Mouse (Mus musculus) liver, postnatal 0 days (tissue): Measurements from ENCODE around the gene Tmem205. TPM values are rescaled to one million over a fixed set of nuclear protein-coding genes. Genes with fewer than 3 reads are reported as not detected.

Experiments
- ATAC-seq: fragments of 200-750 bp; cut with Nextera tagmentation; 2 replicates; pipeline ENCODE4 v1.8.0; 2017; ENCODE audit warnings: mild to moderate bottlenecking, moderate library complexity
- DNase-seq: peaks from one replicate; pipeline ENCODE4 v3.0.0-alpha.2; 2016
- H3K27ac ChIP-seq: fragments of 300-500 bp; sonication (generic); 2 replicates; pipeline ENCODE4 v1.5.1; 2014; ENCODE audit warnings: antibody characterized with exemption, moderate library complexity, mild to moderate bottlenecking, low read depth
- H3K27me3 ChIP-seq: fragments of 300-500 bp; sonication (generic); 2 replicates; pipeline ENCODE4 v1.6.1; 2014; ENCODE audit warnings: low read length, control low read depth, mixed read lengths; ENCODE audit not compliant: insufficient read depth
- H3K36me3 ChIP-seq: fragments of 300-500 bp; sonication (generic); replicated peaks from 2 replicates; pipeline ENCODE4 v1.6.1; 2014; ENCODE audit warnings: mild to moderate bottlenecking, control low read depth, low read length, moderate library complexity, mixed read lengths; ENCODE audit not compliant: insufficient read depth
- H3K4me1 ChIP-seq: fragments of 300-500 bp; sonication (generic); 2 replicates; pipeline ENCODE4 v1.6.1; 2014; ENCODE audit warnings: antibody characterized with exemption, mild to moderate bottlenecking, control low read depth; ENCODE audit not compliant: insufficient read depth
- H3K4me2 ChIP-seq: fragments of 300-500 bp; sonication (generic); 2 replicates; pipeline ENCODE4 v1.6.1; 2014; ENCODE audit warnings: low read depth, mild to moderate bottlenecking, low read length, moderate library complexity, mixed read lengths
- H3K4me3 ChIP-seq: fragments of 300-500 bp; sonication (generic); 2 replicates; pipeline ENCODE4 v1.5.1; 2014; ENCODE audit warnings: low read depth, low read length
- H3K9ac ChIP-seq: fragments of 300-500 bp; sonication (generic); replicated peaks from 2 replicates; pipeline ENCODE4 v1.6.1; 2014; ENCODE audit warnings: mild to moderate bottlenecking, moderate library complexity
- H3K9me3 ChIP-seq: fragments of 300-500 bp; sonication (generic); 2 replicates; pipeline ENCODE4 v1.6.1; 2016; ENCODE audit warnings: mild to moderate bottlenecking, control low read depth, low read length, mixed read lengths
- CTCF ChIP-seq: sonication (generic); IDR thresholded peaks from 2 replicates; pipeline ENCODE4 v1.5.1; 2016; ENCODE audit warnings: antibody characterized with exemption, low read depth
- EP300 ChIP-seq: IDR thresholded peaks from 2 replicates; pipeline ENCODE4 v1.6.1; 2016; ENCODE audit warnings: antibody characterized with exemption, low read depth, mild to moderate bottlenecking
- WGBS: fragments of 180-500 bp; shearing (Covaris S2); extraction: QIAGEN DNeasy Blood & Tissue Kit; methylation state at CpG from one replicate; pipeline ENCODE4 v1.1.7; 2014; ENCODE audit not compliant: insufficient replicate concordance; 5-methylcytosine and 5-hydroxymethylcytosine counted together
- polyA plus RNA-seq: library from polyadenylated mRNA; unstranded; fragments of >200 nt; fragmentation: Nextera tagmentation; extraction: Ambion mirVana; gene quantifications from 2 replicates; pipeline ENCODE4 v1.2.1, GENCODE M21; 2015

The Tmem205 gene
- polyA plus RNA-seq, 1 experiment from 2014 or later = 222 TPM

- DNase-seq (no peak), ATAC-seq (no peak)
- Histone ChIP-seq H3K4me1 (peaks cover 25% of the 10 kb centered on the region), H3K4me2 (peak overlapping the region; percentile 96), H3K36me3 (peaks cover 9% of the 10 kb centered on the region), H3K9ac (peak overlapping the region; percentile 74), H3K9me3 (no peaks in the 10 kb centered on the region), H3K4me3 (peak overlapping the region; percentile 79), H3K27me3 (no peaks in the 10 kb centered on the region), H3K27ac (peak overlapping the region; percentile 76; the same call in 1 of the 2 replicates)
- 33% methylated on average over 3 of the region's 3 CpGs for WGBS
- TF ChIP-seq EP300 (no peak), CTCF (no peak)
Observed at GRCm38 (mm10) chr9:21916851-21917492, 10.4 kb downstream of the Tmem205 start.

GRCm38 (mm10) chr9:21909474-21910223, 17.7 kb downstream of the Tmem205 start:
- no peak overlapping the region for H3K9ac ChIP-seq
- peak overlapping the region; percentile 62; the same call in 1 of the 2 replicates for H3K27ac ChIP-seq
- no peak for TF ChIP-seq CTCF
- TF ChIP-seq EP300 = no peak
- peaks cover 10% of the 10 kb centered on the region for H3K4me1 ChIP-seq
- peaks cover 7% of the 10 kb centered on the region for H3K36me3 ChIP-seq
- WGBS = 55% methylated on average over 10 of the region's 10 CpGs
- H3K4me3 ChIP-seq = no peak overlapping the region
- no peaks in the 10 kb centered on the region for H3K9me3 ChIP-seq
- H3K27me3 ChIP-seq = no peaks in the 10 kb centered on the region
- ATAC-seq (peak; percentile 53), DNase-seq (peak; percentile 48)
- H3K4me2 ChIP-seq = no peak overlapping the region

GRCm38 (mm10) chr9:21908216-21908615, 19.1 kb downstream of the Tmem205 start:
- Histone ChIP-seq H3K4me3 (no peak overlapping the region), H3K36me3 (peaks cover 4% of the 10 kb centered on the region; the same call in 1 of the 2 replicates), H3K4me1 (peaks cover 10% of the 10 kb centered on the region), H3K9ac (no peak overlapping the region), H3K9me3 (no peaks in the 10 kb centered on the region), H3K27ac (peak overlapping the region; percentile 62), H3K27me3 (no peaks in the 10 kb centered on the region), H3K4me2 (no peak overlapping the region)
- 28% methylated on average over 11 of the region's 11 CpGs for WGBS
- DNase-seq = no peak
- TF ChIP-seq CTCF (no peak), EP300 (no peak)
- no peak for ATAC-seq

- Histone ChIP-seq H3K9me3 (no peaks in the 10 kb centered on the region), H3K27me3 (no peaks in the 10 kb centered on the region), H3K4me3 (no peak overlapping the region), H3K9ac (no peak overlapping the region), H3K36me3 (no peaks in the 10 kb centered on the region), H3K4me2 (no peak overlapping the region), H3K4me1 (peaks cover 12% of the 10 kb centered on the region), H3K27ac (no peak overlapping the region)
- WGBS = 75% methylated on average over 4 of the region's 4 CpGs
- ATAC-seq = no peak
- TF ChIP-seq CTCF = no peak
- TF ChIP-seq EP300 = no peak
- DNase-seq = no peak
Observed at GRCm38 (mm10) chr9:21904031-21904430, 23.3 kb downstream of the Tmem205 start.

GRCm38 (mm10) chr9:21901223-21901820, 26.0 kb downstream of the Tmem205 start:
- no peaks in the 10 kb centered on the region for H3K36me3 ChIP-seq
- ATAC-seq = peak; percentile 90
- DNase-seq = peak; percentile 72
- H3K27ac ChIP-seq = no peak overlapping the region
- H3K4me1 ChIP-seq = peaks cover 9% of the 10 kb centered on the region; the same call in 1 of the 2 replicates
- peak overlapping the region; percentile 71 for H3K4me2 ChIP-seq
- peak overlapping the region; percentile 45 for H3K4me3 ChIP-seq
- no peaks in the 10 kb centered on the region for H3K9me3 ChIP-seq
- H3K9ac ChIP-seq = no peak overlapping the region
- H3K27me3 ChIP-seq = no peaks in the 10 kb centered on the region
- no peak for TF ChIP-seq EP300
- TF ChIP-seq CTCF = peak; percentile 39
- WGBS = 13% methylated on average over 10 of the region's 10 CpGs

- no peaks in the 10 kb centered on the region for H3K4me1 ChIP-seq
- WGBS = 53% methylated on average over 3 of the region's 3 CpGs
- DNase-seq = peak; percentile 27
- no peak overlapping the region for H3K27ac ChIP-seq
- no peak overlapping the region for H3K9ac ChIP-seq
- TF ChIP-seq EP300 (no peak), CTCF (peak; percentile 60)
- no peak overlapping the region for H3K4me3 ChIP-seq
- no peak overlapping the region for H3K4me2 ChIP-seq
- no peaks in the 10 kb centered on the region for H3K9me3 ChIP-seq
- no peak for ATAC-seq
- no peaks in the 10 kb centered on the region for H3K27me3 ChIP-seq
- H3K36me3 ChIP-seq = no peaks in the 10 kb centered on the region
Observed at GRCm38 (mm10) chr9:21889229-21889628, 38.1 kb downstream of the Tmem205 start.
